Mouse (Mus musculus): ENCODE results near the gene Nmrk2. TPM values are rescaled to one million over a fixed set of nuclear protein-coding genes. Genes with fewer than 3 reads are reported as not detected.
"Not testable (repeated sequence)": the region's sequence is repeated elsewhere in the genome, so short reads cannot be mapped to it uniquely, and the experiment has no call there.

Gene Nmrk2
- polyA plus RNA-seq, 1 experiment from 2014 or later = 0.57 TPM

DNA sequence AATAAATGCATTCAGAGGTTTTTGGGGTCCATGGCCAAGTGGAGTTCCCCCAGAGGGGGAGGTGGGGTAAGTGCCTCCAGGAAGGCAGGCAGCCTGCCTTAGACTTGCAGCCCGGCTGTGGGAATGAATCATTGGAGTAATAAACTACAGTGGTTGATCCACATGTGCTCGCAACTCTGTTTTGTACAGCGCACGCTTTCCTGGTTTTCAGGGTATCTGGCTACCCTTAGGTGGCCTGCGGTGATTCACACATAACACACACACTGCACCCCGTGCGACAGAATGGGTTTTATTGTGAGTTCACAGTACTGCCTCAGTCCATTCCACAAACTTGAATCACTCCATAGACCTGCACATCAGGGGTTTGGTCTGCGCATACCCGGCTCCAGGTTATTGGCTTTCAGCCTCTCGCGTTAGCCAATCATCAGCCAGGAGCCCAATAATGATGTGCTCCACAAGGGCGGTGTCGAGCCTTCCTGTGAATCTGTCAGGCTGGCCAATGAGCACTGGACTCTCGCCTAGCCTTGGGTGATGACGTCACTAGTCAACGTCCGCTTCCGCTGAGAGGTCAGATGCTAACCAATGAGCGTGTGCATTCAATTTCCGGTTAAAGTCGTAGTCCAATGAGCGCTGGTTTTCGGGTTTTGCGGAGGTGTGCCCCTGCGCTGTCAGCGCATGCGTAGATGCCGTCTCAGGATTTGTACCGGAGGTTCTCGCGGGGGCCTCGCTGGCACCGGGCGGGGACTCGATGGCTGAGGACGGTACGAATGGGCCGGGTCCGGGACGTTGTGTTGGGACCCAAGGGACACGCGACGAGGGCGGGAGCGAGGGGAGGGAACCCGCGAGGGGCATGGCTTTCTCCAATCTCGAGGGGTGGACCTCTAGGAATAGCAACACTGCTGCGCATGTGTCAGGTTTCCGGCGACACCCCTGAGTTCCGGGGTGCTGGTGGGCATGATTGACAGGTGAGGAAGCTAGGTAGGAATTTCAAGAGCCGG is 19.2 kb downstream of the Nmrk2 start, which contains the start of gene Dapk3:
Dapk3 (plus strand) TSS at position 670 of the 998 bp plus-strand sequence.
- 4% methylated on average over 53 of the region's 53 CpGs for WGBS
- H3K4me2 ChIP-seq (ENCODE audit: low read depth, low read length) = peak within 1 kb of the TSS; percentile 85
- no peaks in the 10 kb centered on the region for H3K27me3 ChIP-seq (ENCODE audit: control insufficient read depth, insufficient read depth, low read length)
- H3K4me3 ChIP-seq (replicated peaks; ENCODE audit: low read length) = peak within 1 kb of the TSS; percentile 82
- H3K9me3 ChIP-seq (replicated peaks; ENCODE audit: control insufficient read depth, low read length) = no peaks in the 10 kb centered on the region
- H3K9ac ChIP-seq (ENCODE audit: low read length) = peak within 1 kb of the TSS; percentile 84
- H3K4me1 ChIP-seq (ENCODE audit: control insufficient read depth, insufficient read depth, low read length) = peaks cover 38% of the 10 kb centered on the region
- peaks cover 41% of the 10 kb centered on the region for H3K36me3 ChIP-seq (ENCODE audit: control insufficient read depth, insufficient read depth, low read length)
- H3K27ac ChIP-seq (ENCODE audit: low read length) = peak within 1 kb of the TSS; percentile 93
- ATAC-seq (ENCODE audit: insufficient read depth, low FRiP score) = peak; percentile 94

DNA sequence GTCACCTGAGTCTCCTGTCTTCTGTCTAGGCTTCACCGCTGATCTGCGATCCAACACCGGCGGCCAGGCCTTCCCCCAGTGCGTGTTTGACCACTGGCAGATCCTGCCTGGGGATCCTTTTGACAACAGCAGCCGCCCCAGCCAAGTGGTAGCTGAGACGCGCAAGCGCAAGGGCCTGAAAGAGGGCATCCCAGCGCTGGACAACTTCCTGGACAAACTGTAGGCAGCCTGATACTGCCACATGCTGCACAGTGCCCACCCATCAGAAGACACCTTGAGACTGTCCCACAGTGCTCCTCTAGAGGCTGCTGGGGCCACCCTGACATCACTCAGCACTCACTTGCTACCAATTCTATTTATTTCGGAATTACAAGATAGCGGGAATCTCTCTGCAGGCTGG is 20.0 kb downstream of the Nmrk2 start:
- not testable (repeated sequence) for H3K4me3 ChIP-seq (replicated peaks; ENCODE audit: low read length); H3K9me3 ChIP-seq (replicated peaks; ENCODE audit: control insufficient read depth, low read length); H3K4me2 ChIP-seq (ENCODE audit: low read depth, low read length); H3K9ac ChIP-seq (ENCODE audit: low read length); H3K27me3 ChIP-seq (ENCODE audit: control insufficient read depth, insufficient read depth, low read length); ATAC-seq (ENCODE audit: insufficient read depth, low FRiP score); H3K27ac ChIP-seq (ENCODE audit: low read length)
- peaks cover 41% of the 10 kb centered on the region for H3K36me3 ChIP-seq (ENCODE audit: control insufficient read depth, insufficient read depth, low read length)
- 74% methylated on average over 12 of the region's 12 CpGs for WGBS
- H3K4me1 ChIP-seq (ENCODE audit: control insufficient read depth, insufficient read depth, low read length) = peaks cover 40% of the 10 kb centered on the region

DNA sequence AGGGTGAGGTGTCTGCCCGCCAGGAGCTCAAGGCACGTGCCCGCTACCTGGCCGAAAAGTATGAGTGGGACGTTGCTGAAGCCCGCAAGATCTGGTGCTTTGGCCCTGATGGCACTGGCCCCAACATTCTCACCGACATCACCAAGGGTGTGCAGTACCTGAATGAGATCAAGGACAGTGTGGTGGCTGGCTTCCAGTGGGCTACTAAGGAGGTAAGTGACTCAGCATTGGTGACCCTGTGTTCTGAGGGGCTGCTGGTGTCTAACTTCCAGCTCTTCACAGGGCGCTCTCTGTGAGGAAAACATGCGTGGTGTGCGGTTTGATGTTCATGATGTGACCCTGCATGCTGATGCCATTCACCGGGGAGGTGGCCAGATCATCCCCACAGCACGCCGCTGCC is 20.9 kb downstream of the Nmrk2 start:
- no peak overlapping the region for H3K4me3 ChIP-seq (replicated peaks; ENCODE audit: low read length)
- H3K4me1 ChIP-seq (ENCODE audit: control insufficient read depth, insufficient read depth, low read length) = peaks cover 41% of the 10 kb centered on the region
- WGBS = 91% methylated on average over 13 of the region's 13 CpGs
- no peak overlapping the region for H3K9ac ChIP-seq (ENCODE audit: low read length)
- H3K27me3 ChIP-seq (ENCODE audit: control insufficient read depth, insufficient read depth, low read length) = no peaks in the 10 kb centered on the region
- no peak overlapping the region for H3K4me2 ChIP-seq (ENCODE audit: low read depth, low read length)
- no peak for ATAC-seq (ENCODE audit: insufficient read depth, low FRiP score)
- no peaks in the 10 kb centered on the region for H3K9me3 ChIP-seq (replicated peaks; ENCODE audit: control insufficient read depth, low read length)
- no peak overlapping the region for H3K27ac ChIP-seq (ENCODE audit: low read length)
- peaks cover 41% of the 10 kb centered on the region for H3K36me3 ChIP-seq (ENCODE audit: control insufficient read depth, insufficient read depth, low read length)

DNA sequence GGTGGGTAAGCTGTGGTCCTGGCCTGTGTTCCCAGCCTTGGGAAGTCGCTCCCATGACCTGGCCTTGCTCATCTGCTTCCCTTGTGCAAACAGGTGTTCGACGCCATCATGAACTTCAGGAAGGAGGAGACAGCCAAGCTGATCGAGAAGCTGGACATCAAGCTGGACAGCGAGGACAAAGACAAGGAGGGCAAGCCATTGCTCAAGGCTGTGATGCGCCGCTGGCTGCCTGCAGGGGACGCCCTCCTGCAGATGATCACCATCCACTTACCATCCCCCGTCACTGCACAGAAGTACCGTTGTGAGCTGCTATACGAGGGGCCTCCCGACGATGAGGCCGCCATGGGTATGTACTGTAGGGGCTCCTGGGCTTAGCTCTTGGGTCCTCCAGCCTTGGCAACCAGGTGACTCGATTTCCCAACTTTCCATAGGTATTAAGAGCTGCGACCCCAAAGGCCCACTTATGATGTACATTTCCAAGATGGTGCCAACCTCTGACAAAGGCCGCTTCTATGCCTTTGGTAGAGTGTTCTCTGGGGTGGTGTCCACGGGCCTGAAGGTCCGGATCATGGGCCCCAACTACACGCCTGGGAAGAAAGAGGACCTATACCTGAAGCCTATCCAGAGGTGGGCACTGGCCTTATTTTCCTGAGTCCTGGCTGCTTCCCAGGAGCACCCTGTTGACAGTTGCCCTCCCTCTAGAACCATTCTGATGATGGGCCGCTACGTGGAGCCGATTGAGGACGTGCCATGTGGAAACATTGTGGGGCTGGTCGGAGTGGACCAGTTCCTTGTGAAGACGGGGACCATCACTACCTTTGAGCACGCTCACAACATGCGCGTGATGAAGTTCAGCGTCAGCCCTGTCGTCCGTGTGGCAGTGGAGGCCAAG is 22.2 kb downstream of the Nmrk2 start:
- no peaks in the 10 kb centered on the region for H3K27me3 ChIP-seq (ENCODE audit: control insufficient read depth, insufficient read depth, low read length)
- H3K9ac ChIP-seq (ENCODE audit: low read length) = no peak overlapping the region
- H3K9me3 ChIP-seq (replicated peaks; ENCODE audit: control insufficient read depth, low read length) = no peaks in the 10 kb centered on the region
- no peak overlapping the region for H3K4me2 ChIP-seq (ENCODE audit: low read depth, low read length)
- peaks cover 41% of the 10 kb centered on the region for H3K36me3 ChIP-seq (ENCODE audit: control insufficient read depth, insufficient read depth, low read length)
- no peak overlapping the region for H3K4me3 ChIP-seq (replicated peaks; ENCODE audit: low read length)
- no peak for ATAC-seq (ENCODE audit: insufficient read depth, low FRiP score)
- peaks cover 48% of the 10 kb centered on the region for H3K4me1 ChIP-seq (ENCODE audit: control insufficient read depth, insufficient read depth, low read length)
- peak overlapping the region; percentile 18; the same call in 1 of the 2 replicates for H3K27ac ChIP-seq (ENCODE audit: low read length)
- WGBS = 88% methylated on average over 32 of the region's 32 CpGs

GRCm38 (mm10) chr10:81178927-81179326 is 22.9 kb downstream of the Nmrk2 start:
- H3K4me2 ChIP-seq (ENCODE audit: low read depth, low read length) = no peak overlapping the region
- H3K27me3 ChIP-seq (ENCODE audit: control insufficient read depth, insufficient read depth, low read length) = no peaks in the 10 kb centered on the region
- H3K9ac ChIP-seq (ENCODE audit: low read length) = no peak overlapping the region
- H3K36me3 ChIP-seq (ENCODE audit: control insufficient read depth, insufficient read depth, low read length) = peaks cover 41% of the 10 kb centered on the region
- no peak overlapping the region for H3K4me3 ChIP-seq (replicated peaks; ENCODE audit: low read length)
- H3K4me1 ChIP-seq (ENCODE audit: control insufficient read depth, insufficient read depth, low read length) = peaks cover 47% of the 10 kb centered on the region
- ATAC-seq (ENCODE audit: insufficient read depth, low FRiP score) = no peak
- 92% methylated on average over 11 of the region's 11 CpGs for WGBS
- H3K27ac ChIP-seq (ENCODE audit: low read length) = no peak overlapping the region
- no peaks in the 10 kb centered on the region for H3K9me3 ChIP-seq (replicated peaks; ENCODE audit: control insufficient read depth, low read length)

- H3K36me3 ChIP-seq (ENCODE audit: control insufficient read depth, insufficient read depth, low read length) = peaks cover 41% of the 10 kb centered on the region
- no peaks in the 10 kb centered on the region for H3K27me3 ChIP-seq (ENCODE audit: control insufficient read depth, insufficient read depth, low read length)
- no peak for ATAC-seq (ENCODE audit: insufficient read depth, low FRiP score)
- peak overlapping the region; percentile 80 for H3K4me2 ChIP-seq (ENCODE audit: low read depth, low read length)
- H3K27ac ChIP-seq (ENCODE audit: low read length) = no peak overlapping the region
- peak overlapping the region; percentile 99 for H3K9ac ChIP-seq (ENCODE audit: low read length)
- H3K4me1 ChIP-seq (ENCODE audit: control insufficient read depth, insufficient read depth, low read length) = peaks cover 49% of the 10 kb centered on the region
- no peaks in the 10 kb centered on the region for H3K9me3 ChIP-seq (replicated peaks; ENCODE audit: control insufficient read depth, low read length)
- 55% methylated on average over 14 of the region's 14 CpGs for WGBS
- H3K4me3 ChIP-seq (replicated peaks; ENCODE audit: low read length) = peak overlapping the region; percentile 99
Measured at GRCm38 (mm10) chr10:81177958-81178712, 23.7 kb downstream of the Nmrk2 start.

DNA sequence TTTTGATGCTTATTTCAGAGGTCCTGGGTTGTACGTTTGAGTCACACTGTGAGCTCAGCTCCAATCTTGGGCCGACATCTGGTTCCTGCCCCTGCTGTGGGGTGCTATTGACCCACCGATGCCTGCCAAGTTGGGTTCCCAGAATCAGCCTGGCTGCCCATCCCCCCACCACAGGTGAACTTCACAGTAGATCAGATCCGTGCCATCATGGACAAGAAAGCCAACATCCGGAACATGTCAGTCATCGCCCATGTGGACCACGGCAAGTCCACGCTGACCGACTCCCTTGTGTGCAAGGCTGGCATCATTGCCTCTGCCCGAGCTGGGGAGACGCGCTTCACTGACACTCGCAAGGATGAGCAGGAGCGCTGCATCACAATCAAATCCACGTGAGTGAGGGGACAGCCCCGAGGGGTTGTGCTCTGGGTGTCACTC is 24.3 kb downstream of the Nmrk2 start:
- Histone ChIP-seq H3K4me1 (ENCODE audit: control insufficient read depth, insufficient read depth, low read length) (peaks cover 52% of the 10 kb centered on the region), H3K4me3 (replicated peaks; ENCODE audit: low read length) (peak overlapping the region; percentile 99), H3K9me3 (replicated peaks; ENCODE audit: control insufficient read depth, low read length) (no peaks in the 10 kb centered on the region), H3K27ac (ENCODE audit: low read length) (peak overlapping the region; percentile 91), H3K4me2 (ENCODE audit: low read depth, low read length) (peak overlapping the region; percentile 80), H3K27me3 (ENCODE audit: control insufficient read depth, insufficient read depth, low read length) (no peaks in the 10 kb centered on the region), H3K9ac (ENCODE audit: low read length) (peak overlapping the region; percentile 99), H3K36me3 (ENCODE audit: control insufficient read depth, insufficient read depth, low read length) (peaks cover 41% of the 10 kb centered on the region)
- ATAC-seq (ENCODE audit: insufficient read depth, low FRiP score) = no peak
- WGBS = 8% methylated on average over 16 of the region's 16 CpGs

- WGBS = under 1% methylated on average over 77 of the region's 77 CpGs
- Histone ChIP-seq H3K9me3 (replicated peaks; ENCODE audit: control insufficient read depth, low read length) (no peaks in the 10 kb centered on the region), H3K9ac (ENCODE audit: low read length) (peak within 1 kb of the TSS; percentile 99), H3K36me3 (ENCODE audit: control insufficient read depth, insufficient read depth, low read length) (peaks cover 36% of the 10 kb centered on the region), H3K4me2 (ENCODE audit: low read depth, low read length) (peak within 1 kb of the TSS; percentile 80), H3K27ac (ENCODE audit: low read length) (peak within 1 kb of the TSS; percentile 91), H3K4me3 (replicated peaks; ENCODE audit: low read length) (peak within 1 kb of the TSS; percentile 99), H3K27me3 (ENCODE audit: control insufficient read depth, insufficient read depth, low read length) (no peaks in the 10 kb centered on the region), H3K4me1 (ENCODE audit: control insufficient read depth, insufficient read depth, low read length) (peaks cover 52% of the 10 kb centered on the region)
- peak; percentile 87 for ATAC-seq (ENCODE audit: insufficient read depth, low FRiP score)
Measured at GRCm38 (mm10) chr10:81176466-81177271, 25.2 kb downstream of the Nmrk2 start, which contains the start of gene Eef2. Gene Eef2 (plus strand): TSS chr10:81176631.
